Mouse (Mus musculus) spleen, adult 2 months (tissue): ENCODE measurements around the gene Endou.

ENCODE experiments used
- CTCF ChIP-seq: fragments of 200-500 bp; IDR thresholded peaks from 2 replicates; pipeline ENCODE4 v1.5.1; 2011; ENCODE audit warnings: mild to moderate bottlenecking, inconsistent platforms; ENCODE audit not compliant: insufficient read depth, insufficient read length, insufficient replicate concordance; ENCODE audit errors: extremely low read depth
- POLR2A ChIP-seq: fragments of 200-500 bp; IDR thresholded peaks from 2 replicates; pipeline ENCODE4 v1.6.1; 2011; ENCODE audit warnings: low read depth, low read length, inconsistent platforms

DNA sequence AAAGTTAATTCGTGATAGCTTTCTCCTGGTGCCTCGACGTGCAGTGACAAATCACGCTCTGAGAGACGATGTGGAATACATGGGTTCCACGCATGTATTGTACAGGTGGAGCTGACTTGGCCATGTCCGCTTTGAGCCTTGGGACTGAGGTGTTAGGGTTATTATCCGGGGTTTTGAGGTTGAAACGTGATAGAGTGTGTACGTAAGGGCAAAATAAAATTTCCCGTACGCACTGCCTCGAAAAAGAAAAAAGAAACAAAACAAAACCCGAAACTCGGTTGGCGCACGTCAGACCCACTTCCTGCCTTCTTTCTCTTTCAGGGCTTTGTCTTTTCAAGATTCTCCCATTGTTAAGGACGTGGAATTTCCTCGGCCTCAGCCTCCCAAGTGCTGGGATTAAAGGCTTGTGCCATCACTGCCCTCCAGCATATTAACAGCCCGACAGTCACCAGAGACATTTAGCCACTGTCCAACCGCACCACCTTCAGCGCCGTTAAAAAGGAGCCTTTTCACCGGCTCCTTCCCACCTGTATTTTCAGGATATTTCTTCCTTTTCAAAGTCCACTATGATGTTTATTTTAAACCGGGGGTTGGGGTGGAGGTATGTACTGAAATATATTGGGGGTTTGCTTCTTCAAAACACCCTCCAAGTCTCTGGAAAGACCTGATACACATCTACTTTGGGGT, 65.2 kb downstream of the Endou start:
- no peak for TF ChIP-seq CTCF
- no peak for TF ChIP-seq POLR2A
